Mouse (Mus musculus): ENCODE measurements around the gene Slc4a1ap. TPM values are rescaled to one million over a fixed set of nuclear protein-coding genes. Genes with fewer than 3 reads are reported as not detected.

Slc4a1ap gene
- polyA plus RNA-seq, 1 experiment from 2014 or later = 42.4 TPM

DNA sequence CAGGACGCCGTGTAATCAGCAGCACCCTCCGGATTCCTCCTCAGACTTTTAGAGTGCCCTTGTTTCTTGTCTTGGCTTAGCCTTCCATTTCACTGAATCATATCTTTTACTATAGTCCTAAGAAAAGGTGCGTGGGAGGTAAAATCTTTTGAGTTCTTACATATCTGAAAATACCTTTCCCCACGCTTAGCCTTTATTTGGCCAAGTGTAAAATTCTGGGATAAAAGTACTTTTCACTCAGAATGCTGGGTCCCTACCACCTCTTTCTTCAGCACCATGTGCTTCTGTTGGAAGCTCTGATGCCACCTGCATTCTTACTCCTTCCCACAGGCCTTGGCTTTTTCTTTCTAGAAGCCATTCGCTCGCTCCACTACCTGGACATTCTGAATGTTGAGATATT, 64.3 kb downstream of the Slc4a1ap start:
- no peak overlapping the region for H3K4me3 ChIP-seq (replicated peaks)
- H3K4me2 ChIP-seq = no peak overlapping the region
- WGBS = 95% methylated on average over 7 of the region's 7 CpGs
- no peak for ATAC-seq (ENCODE audit: insufficient number of reproducible peaks, insufficient read depth, low FRiP score, low TSS enrichment, low read depth)
- no peak overlapping the region for H3K9ac ChIP-seq (replicated peaks)
- H3K36me3 ChIP-seq = no peaks in the 10 kb centered on the region
- H3K9me3 ChIP-seq = peaks cover 4% of the 10 kb centered on the region; the same call in 1 of the 2 replicates
- H3K27me3 ChIP-seq = no peaks in the 10 kb centered on the region
- peaks cover 12% of the 10 kb centered on the region for H3K4me1 ChIP-seq (replicated peaks)
- no peak overlapping the region for H3K27ac ChIP-seq

DNA sequence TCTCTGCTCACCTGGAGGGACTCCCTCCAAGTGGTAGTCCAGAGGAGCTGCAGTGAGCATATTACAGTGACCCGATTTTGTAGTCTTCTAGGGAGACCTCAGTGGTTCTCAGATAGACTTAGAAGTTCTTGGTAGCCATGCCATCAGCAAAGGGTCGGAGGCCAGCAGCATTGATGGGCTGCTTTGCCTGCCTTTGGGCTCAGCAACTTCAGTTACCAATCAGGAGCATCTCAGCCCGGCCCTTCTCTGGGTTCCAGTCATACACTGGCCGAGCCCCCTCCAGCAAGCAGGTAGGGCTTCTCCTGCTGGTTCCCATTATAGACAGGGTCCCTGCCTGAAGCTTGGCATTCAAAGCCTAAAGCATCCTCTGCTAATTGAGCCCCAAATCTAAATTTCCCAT, 69.1 kb downstream of the Slc4a1ap start:
- Histone ChIP-seq H3K27me3 (no peaks in the 10 kb centered on the region; the same call in 1 of the 2 replicates), H3K9me3 (no peaks in the 10 kb centered on the region), H3K4me2 (no peak overlapping the region)

DNA sequence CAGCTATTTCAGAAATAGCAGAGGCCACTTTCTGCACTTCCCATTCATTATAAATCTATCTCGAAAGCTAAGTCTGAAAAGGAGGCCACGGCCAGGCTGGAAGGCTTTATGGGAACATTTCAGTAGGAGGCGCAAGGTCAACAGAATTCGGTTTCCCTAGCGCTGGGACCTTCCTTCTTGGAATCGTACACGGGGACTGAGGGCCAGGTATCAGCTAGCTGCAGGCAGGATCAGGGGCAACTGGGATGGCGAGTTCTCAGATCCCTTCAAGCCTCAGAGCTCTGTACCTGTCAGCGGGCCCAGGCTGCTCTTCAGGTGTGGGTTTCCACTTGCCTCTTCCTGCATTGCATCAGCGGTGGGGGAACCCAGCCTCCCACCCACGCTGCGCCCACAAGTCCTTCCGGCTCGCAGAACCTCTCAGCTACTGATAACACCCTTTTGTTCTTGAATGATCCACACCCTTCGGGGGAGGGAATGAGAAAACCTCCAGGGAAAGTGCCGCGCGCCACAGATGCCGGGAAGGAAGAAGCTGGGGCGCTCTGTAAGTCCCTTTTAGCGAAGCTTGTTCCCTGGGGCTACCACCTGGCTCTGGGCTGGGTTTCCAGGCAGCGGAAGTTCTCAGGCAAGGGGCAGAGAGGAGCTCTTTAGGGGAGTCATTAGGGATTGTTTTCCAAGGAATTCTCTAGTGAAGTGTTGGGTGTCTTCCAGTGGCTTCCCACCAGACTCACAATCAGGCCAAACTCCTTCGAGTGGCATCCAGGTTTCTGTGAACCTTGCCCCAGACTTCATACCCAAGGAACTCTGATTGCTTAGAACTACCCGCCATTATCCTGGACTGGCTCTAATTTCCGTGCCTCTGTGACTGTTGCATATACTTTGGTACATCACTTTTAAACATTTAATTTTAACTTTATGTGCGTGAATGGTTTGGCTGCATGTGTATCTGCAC, 70.0 kb downstream of the Slc4a1ap start, which contains the start of gene Mrpl33:
TSS of gene Mrpl33 (plus strand) at position 455 of the 949 bp plus-strand sequence.
- no peaks in the 10 kb centered on the region for H3K36me3 ChIP-seq
- no peaks in the 10 kb centered on the region for H3K9me3 ChIP-seq
- H3K4me1 ChIP-seq (replicated peaks) = peaks cover 13% of the 10 kb centered on the region
- 6% methylated on average over 26 of the region's 26 CpGs for WGBS
- peak within 1 kb of the TSS; percentile 38 for H3K4me3 ChIP-seq (replicated peaks)
- no peak for ATAC-seq (ENCODE audit: insufficient number of reproducible peaks, insufficient read depth, low FRiP score, low TSS enrichment, low read depth)
- no peak within 1 kb of the TSS for H3K27ac ChIP-seq
- H3K9ac ChIP-seq (replicated peaks) = peak within 1 kb of the TSS; percentile 64
- peak within 1 kb of the TSS; percentile 71 for H3K4me2 ChIP-seq
- no peaks in the 10 kb centered on the region; the same call in 1 of the 2 replicates for H3K27me3 ChIP-seq

More for the DNA sequence above, 69.1 kb downstream of the Slc4a1ap start:
- H3K4me1 ChIP-seq (replicated peaks) = peaks cover 13% of the 10 kb centered on the region
- H3K27ac ChIP-seq = no peak overlapping the region
- no peak for ATAC-seq (ENCODE audit: insufficient number of reproducible peaks, insufficient read depth, low FRiP score, low TSS enrichment, low read depth)
- WGBS = 51% methylated on average over 4 of the region's 4 CpGs
- H3K36me3 ChIP-seq = no peaks in the 10 kb centered on the region
- no peak overlapping the region for H3K4me3 ChIP-seq (replicated peaks)
- no peak overlapping the region for H3K9ac ChIP-seq (replicated peaks)

DNA sequence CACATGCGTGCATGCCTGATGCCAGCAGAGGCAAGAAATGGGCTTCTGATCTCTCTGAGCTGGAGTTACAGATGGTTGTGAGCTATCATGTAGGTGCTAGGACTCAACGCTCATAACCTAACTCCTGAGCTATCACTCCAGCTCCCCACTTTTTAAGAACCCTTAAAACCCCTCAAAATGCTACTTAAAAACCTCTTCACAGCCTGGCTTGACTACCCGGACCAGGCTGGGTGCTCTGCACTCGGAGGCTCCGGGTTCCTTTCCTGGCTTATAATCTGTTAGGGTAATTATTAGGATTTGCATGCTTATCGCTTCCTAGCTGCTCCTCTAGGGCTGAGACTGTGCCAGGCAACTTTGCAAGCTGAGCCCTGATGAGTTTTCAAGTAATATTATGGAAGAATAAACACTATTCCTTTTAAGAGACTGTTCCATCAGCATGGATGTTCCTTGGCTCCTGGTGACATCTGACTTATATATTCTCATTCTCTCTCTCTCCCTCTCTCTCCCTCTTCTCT, 70.7 kb downstream of the Slc4a1ap start:
- WGBS = 67% methylated on average over 6 of the region's 6 CpGs
- peaks cover 13% of the 10 kb centered on the region for H3K4me1 ChIP-seq (replicated peaks)
- H3K4me3 ChIP-seq (replicated peaks) = no peak overlapping the region
- no peaks in the 10 kb centered on the region for H3K9me3 ChIP-seq
- no peaks in the 10 kb centered on the region for H3K36me3 ChIP-seq
- no peak overlapping the region for H3K27ac ChIP-seq
- ATAC-seq (ENCODE audit: insufficient number of reproducible peaks, insufficient read depth, low FRiP score, low TSS enrichment, low read depth) = no peak
- H3K9ac ChIP-seq (replicated peaks) = no peak overlapping the region
- H3K27me3 ChIP-seq = no peaks in the 10 kb centered on the region; the same call in 1 of the 2 replicates
- no peak overlapping the region for H3K4me2 ChIP-seq

DNA sequence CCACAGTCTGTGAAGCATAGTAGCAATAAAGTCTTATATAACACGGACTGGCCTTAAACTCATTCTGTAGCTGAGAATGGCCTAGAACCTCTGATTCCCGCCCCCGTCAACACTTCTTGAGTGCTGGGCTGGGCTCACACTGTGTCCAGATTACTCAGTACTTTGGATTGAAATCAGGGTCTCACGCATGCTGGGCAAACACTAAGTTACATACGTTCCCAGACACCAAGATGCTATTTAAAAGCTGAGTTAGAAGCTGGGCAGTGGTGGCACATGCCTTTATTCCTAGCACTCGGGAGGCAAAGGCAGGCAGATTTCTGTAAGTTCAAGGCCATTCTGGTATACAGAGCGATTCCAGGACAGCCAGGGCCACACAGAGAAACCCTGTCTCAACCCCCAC, 71.3 kb downstream of the Slc4a1ap start:
- H3K4me1 ChIP-seq (replicated peaks) = peaks cover 13% of the 10 kb centered on the region
- H3K36me3 ChIP-seq = no peaks in the 10 kb centered on the region
- no peak overlapping the region for H3K4me2 ChIP-seq
- no peaks in the 10 kb centered on the region; the same call in 1 of the 2 replicates for H3K27me3 ChIP-seq
- H3K4me3 ChIP-seq (replicated peaks) = no peak overlapping the region
- H3K9ac ChIP-seq (replicated peaks) = no peak overlapping the region
- no peaks in the 10 kb centered on the region for H3K9me3 ChIP-seq
- H3K27ac ChIP-seq = no peak overlapping the region
- 77% methylated on average over 7 of the region's 7 CpGs for WGBS
- no peak for ATAC-seq (ENCODE audit: insufficient number of reproducible peaks, insufficient read depth, low FRiP score, low TSS enrichment, low read depth)

DNA sequence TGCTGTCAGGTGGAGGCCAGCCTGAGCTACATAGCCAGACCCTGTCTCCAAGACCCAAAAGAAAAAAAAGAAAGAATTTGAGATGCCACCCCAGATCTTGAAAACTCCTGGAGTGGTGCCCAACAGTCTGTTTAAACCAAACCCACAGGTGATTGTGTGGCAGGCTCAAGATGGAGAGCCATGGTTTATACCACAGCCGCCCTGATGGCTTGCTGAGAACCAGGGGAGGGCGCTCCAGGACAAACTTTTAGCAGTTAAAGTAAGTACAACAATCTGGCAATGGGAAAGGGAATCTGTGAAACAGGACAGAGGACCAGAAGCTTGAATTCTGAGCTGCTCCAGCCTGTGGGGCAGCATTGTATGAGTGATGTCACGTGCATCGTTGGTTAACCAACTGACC, 71.8 kb downstream of the Slc4a1ap start:
- no peak overlapping the region for H3K4me3 ChIP-seq (replicated peaks)
- no peaks in the 10 kb centered on the region for H3K36me3 ChIP-seq
- H3K4me1 ChIP-seq (replicated peaks) = peaks cover 13% of the 10 kb centered on the region
- H3K27me3 ChIP-seq = no peaks in the 10 kb centered on the region; the same call in 1 of the 2 replicates
- no peak overlapping the region for H3K27ac ChIP-seq
- H3K9me3 ChIP-seq = no peaks in the 10 kb centered on the region
- ATAC-seq (ENCODE audit: insufficient number of reproducible peaks, insufficient read depth, low FRiP score, low TSS enrichment, low read depth) = no peak
- 70% methylated on average over 4 of the region's 4 CpGs for WGBS
- no peak overlapping the region for H3K4me2 ChIP-seq
- H3K9ac ChIP-seq (replicated peaks) = no peak overlapping the region

DNA sequence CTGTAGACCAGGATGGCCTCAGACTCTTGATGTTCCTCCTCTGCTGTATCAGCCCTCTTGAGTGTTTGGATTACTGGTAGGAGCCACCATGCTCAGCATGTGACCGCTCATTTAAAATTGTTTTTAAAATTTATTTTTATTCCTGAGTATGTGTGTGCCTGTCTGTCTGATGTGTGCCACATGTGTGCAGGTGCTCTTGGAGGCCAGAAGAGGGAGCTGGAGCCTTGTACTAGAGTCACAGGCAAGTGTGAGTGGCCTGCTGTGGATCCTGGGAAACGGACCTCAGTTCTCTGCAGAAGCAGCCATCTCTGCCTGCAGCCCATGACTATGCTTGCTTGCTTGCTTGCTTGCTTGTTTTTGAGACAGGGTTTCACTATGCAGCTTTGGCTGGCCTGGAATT, 72.4 kb downstream of the Slc4a1ap start:
- H3K4me2 ChIP-seq = no peak overlapping the region
- H3K4me1 ChIP-seq (replicated peaks) = peaks cover 13% of the 10 kb centered on the region
- no peaks in the 10 kb centered on the region; the same call in 1 of the 2 replicates for H3K27me3 ChIP-seq
- no peaks in the 10 kb centered on the region for H3K36me3 ChIP-seq
- no peak overlapping the region for H3K27ac ChIP-seq
- no peak overlapping the region for H3K4me3 ChIP-seq (replicated peaks)
- no peaks in the 10 kb centered on the region for H3K9me3 ChIP-seq
- ATAC-seq (ENCODE audit: insufficient number of reproducible peaks, insufficient read depth, low FRiP score, low TSS enrichment, low read depth) = no peak
- WGBS = 86% methylated on average over 2 of the region's 2 CpGs
- no peak overlapping the region for H3K9ac ChIP-seq (replicated peaks)

DNA sequence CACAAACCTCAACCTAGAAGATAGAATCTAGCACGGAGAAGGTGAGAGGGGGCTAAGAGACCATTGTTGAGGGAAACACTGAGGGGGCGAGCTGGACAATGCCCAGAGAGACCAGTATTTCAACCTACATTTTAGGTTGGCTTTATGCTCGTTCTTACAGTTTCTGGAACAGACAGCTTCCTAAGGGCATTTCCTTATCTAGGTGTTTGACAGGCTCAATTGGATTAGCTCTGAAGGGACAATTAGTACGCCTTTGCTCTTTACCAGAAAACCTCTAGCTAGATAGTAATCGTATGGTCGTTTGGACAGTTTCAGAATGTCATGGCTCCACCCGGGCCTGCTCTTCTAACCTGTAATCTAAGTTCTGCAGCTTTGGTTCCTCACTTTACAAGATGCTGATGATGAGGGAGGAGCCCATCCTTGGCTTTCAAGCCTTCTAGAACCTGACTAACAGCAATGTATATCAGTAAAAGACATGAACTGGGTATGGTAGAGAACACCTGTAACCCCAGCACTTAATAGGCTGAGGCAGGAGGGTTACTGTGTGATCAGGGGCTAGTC, 74.4 kb downstream of the Slc4a1ap start:
- 83% methylated on average over 7 of the region's 7 CpGs for WGBS
- no peaks in the 10 kb centered on the region for H3K9me3 ChIP-seq
- ATAC-seq (ENCODE audit: insufficient number of reproducible peaks, insufficient read depth, low FRiP score, low TSS enrichment, low read depth) = no peak
- no peaks in the 10 kb centered on the region; the same call in 1 of the 2 replicates for H3K27me3 ChIP-seq
- H3K36me3 ChIP-seq = no peaks in the 10 kb centered on the region
- no peak overlapping the region for H3K4me2 ChIP-seq
- no peak overlapping the region for H3K9ac ChIP-seq (replicated peaks)
- H3K4me3 ChIP-seq (replicated peaks) = no peak overlapping the region
- H3K4me1 ChIP-seq (replicated peaks) = peaks cover 9% of the 10 kb centered on the region
- H3K27ac ChIP-seq = no peak overlapping the region

DNA sequence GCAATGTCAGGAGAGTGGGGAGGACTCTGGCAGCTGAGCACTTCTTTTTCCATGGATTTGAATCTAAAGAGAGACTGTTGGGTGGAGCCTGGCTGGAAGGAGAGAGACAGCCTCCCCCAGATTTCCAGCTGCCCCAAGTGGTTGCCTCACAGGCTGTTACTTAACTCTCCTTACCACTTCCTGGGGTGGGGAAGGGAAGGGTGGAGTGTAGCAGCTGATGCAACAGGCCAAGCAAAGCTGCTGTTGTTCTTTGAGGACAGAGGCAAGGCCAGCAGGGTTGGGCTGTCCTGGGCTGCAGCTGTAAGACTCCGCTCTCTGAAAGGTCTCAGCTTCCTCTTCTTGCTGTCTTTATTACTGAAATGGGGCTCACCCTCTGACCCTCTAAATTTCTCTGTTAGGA, 75.6 kb downstream of the Slc4a1ap start:
- Histone ChIP-seq H3K36me3 (no peaks in the 10 kb centered on the region), H3K9ac (replicated peaks) (no peak overlapping the region), H3K9me3 (no peaks in the 10 kb centered on the region), H3K27ac (no peak overlapping the region), H3K4me3 (replicated peaks) (no peak overlapping the region), H3K4me1 (replicated peaks) (no peaks in the 10 kb centered on the region), H3K4me2 (no peak overlapping the region), H3K27me3 (no peaks in the 10 kb centered on the region; the same call in 1 of the 2 replicates)
- 77% methylated on average over 1 of the region's 1 CpGs for WGBS
- ATAC-seq (ENCODE audit: insufficient number of reproducible peaks, insufficient read depth, low FRiP score, low TSS enrichment, low read depth) = no peak

DNA sequence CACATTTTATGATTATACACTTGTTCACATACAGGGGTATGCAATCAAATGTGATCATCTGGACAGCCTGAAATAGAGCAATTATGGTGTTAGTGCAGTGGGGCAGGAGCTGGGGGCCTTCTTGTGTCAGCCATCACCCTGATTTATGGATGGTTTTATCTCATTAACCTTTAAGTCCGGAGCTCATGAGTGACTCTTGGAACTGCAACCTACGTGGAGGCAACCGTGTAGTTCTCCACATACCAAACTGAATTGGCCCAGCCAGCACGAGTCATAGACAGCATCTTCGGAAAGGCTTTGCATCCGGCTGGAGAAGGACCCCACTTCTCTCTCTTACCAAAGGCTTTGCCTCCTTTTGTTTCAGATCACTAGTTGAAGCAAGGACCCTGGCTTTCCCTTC, 77.0 kb downstream of the Slc4a1ap start:
- ATAC-seq (ENCODE audit: insufficient number of reproducible peaks, insufficient read depth, low FRiP score, low TSS enrichment, low read depth) = no peak
- Histone ChIP-seq H3K4me3 (replicated peaks) (no peak overlapping the region), H3K27ac (no peak overlapping the region), H3K36me3 (no peaks in the 10 kb centered on the region), H3K4me1 (replicated peaks) (no peaks in the 10 kb centered on the region), H3K9me3 (no peaks in the 10 kb centered on the region), H3K27me3 (no peaks in the 10 kb centered on the region), H3K4me2 (no peak overlapping the region), H3K9ac (replicated peaks) (no peak overlapping the region)
- WGBS = 64% methylated on average over 6 of the region's 6 CpGs

DNA sequence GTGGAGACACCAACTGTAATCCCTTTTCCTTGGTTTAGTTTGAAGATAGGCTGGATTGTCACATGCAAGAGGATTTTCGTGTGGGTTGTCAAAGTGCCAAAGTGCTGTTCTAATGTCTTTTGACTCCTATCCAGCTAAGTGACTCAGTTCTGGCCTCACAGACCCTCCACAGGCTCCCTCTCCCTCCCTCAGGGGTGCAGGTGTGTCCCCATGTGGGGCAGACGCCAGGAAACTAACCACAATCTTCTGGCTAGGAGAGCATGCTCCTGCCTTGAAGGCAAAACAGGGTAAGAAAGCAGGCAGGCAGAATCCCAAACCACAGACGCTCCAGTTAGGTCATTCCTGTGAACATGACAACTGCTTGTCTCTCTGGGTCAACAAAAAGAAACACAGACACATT, 79.4 kb downstream of the Slc4a1ap start:
- H3K27ac ChIP-seq = no peak overlapping the region
- no peak overlapping the region for H3K9ac ChIP-seq (replicated peaks)
- no peaks in the 10 kb centered on the region for H3K36me3 ChIP-seq
- no peak overlapping the region for H3K4me3 ChIP-seq (replicated peaks)
- no peaks in the 10 kb centered on the region for H3K4me1 ChIP-seq (replicated peaks)
- no peaks in the 10 kb centered on the region for H3K9me3 ChIP-seq
- no peak for ATAC-seq (ENCODE audit: insufficient number of reproducible peaks, insufficient read depth, low FRiP score, low TSS enrichment, low read depth)
- no peaks in the 10 kb centered on the region for H3K27me3 ChIP-seq
- 58% methylated on average over 3 of the region's 3 CpGs for whole genome bisulfite sequencing
- no peak overlapping the region for H3K4me2 ChIP-seq

All from limb, embryonic 12.5 days (tissue).